Mouse (Mus musculus) hindbrain, embryonic 15.5 days (tissue): ENCODE data around the gene Vmn2r83. TPM values are rescaled to one million over a fixed set of nuclear protein-coding genes. Genes with fewer than 3 reads are reported as not detected.

Experiments used
- ATAC-seq: fragments of 200-750 bp; cut with Nextera tagmentation; 2 replicates; pipeline ENCODE4 v1.8.0; 2017; ENCODE audit warnings: low read depth, moderate number of reproducible peaks, moderate TSS enrichment; ENCODE audit not compliant: low FRiP score
- H3K27ac ChIP-seq: fragments of 300-500 bp; sonication (generic); replicated peaks from 2 replicates; pipeline ENCODE4 v1.5.1; 2015; ENCODE audit warnings: mild to moderate bottlenecking, inconsistent platforms
- H3K27me3 ChIP-seq: fragments of 300-500 bp; sonication (generic); 2 replicates; pipeline ENCODE4 v1.6.1; 2015; ENCODE audit warnings: control low read depth, inconsistent platforms
- H3K36me3 ChIP-seq: fragments of 300-500 bp; sonication (generic); 2 replicates; pipeline ENCODE4 v1.6.1; 2015; ENCODE audit warnings: control low read depth, inconsistent platforms
- H3K4me1 ChIP-seq: fragments of 300-500 bp; sonication (generic); replicated peaks from 2 replicates; pipeline ENCODE4 v1.6.1; 2015; ENCODE audit warnings: control low read depth, inconsistent platforms
- H3K4me2 ChIP-seq: fragments of 300-500 bp; sonication (generic); 2 replicates; pipeline ENCODE4 v1.6.1; 2015; ENCODE audit warnings: moderate library complexity, mild to moderate bottlenecking, inconsistent platforms
- H3K4me3 ChIP-seq: fragments of 300-500 bp; sonication (generic); 2 replicates; pipeline ENCODE4 v1.5.1; 2015; ENCODE audit warnings: mild to moderate bottlenecking, inconsistent platforms
- H3K9ac ChIP-seq: fragments of 300-500 bp; sonication (generic); 2 replicates; pipeline ENCODE4 v1.6.1; 2015; ENCODE audit warnings: inconsistent platforms
- H3K9me3 ChIP-seq: fragments of 300-500 bp; sonication (generic); 2 replicates; pipeline ENCODE4 v1.6.1; 2016; ENCODE audit warnings: control low read depth, inconsistent platforms
- WGBS: fragments of 180-500 bp; shearing (Covaris S2); methylation state at CpG from one replicate; pipeline ENCODE4 v1.1.7; 2015; 5-methylcytosine and 5-hydroxymethylcytosine counted together
- microRNA-seq: library from miRNA; unstranded; fragments of <30 nt; microRNA quantifications from one replicate; pipeline ENCODE4, GENCODE M21; 2016
- polyA plus RNA-seq: library from polyadenylated mRNA; unstranded; fragments of >200 nt; fragmentation: Nextera tagmentation; extraction: Ambion mirVana; gene quantifications from 2 replicates; pipeline ENCODE4 v1.2.1, GENCODE M21; 2015

The Vmn2r83 gene
- polyA plus RNA-seq, 1 experiment from 2014 or later: not detected

- H3K27me3 ChIP-seq: no peaks in the 10 kb centered on the region
- peaks cover 55% of the 10 kb centered on the region for H3K36me3 ChIP-seq
- WGBS: 90% methylated on average over 16 of the region's 16 CpGs
Observed at GRCm38 (mm10) chr10:79539701-79540495, 71.4 kb downstream of the Vmn2r83 start.

GRCm38 (mm10) chr10:79540746-79541145 is 72.2 kb downstream of the Vmn2r83 start:
- Histone ChIP-seq H3K4me3 (no peak overlapping the region), H3K36me3 (peaks cover 63% of the 10 kb centered on the region), H3K27me3 (no peaks in the 10 kb centered on the region), H3K9ac (no peak overlapping the region), H3K4me1 (no peaks in the 10 kb centered on the region), H3K4me2 (no peak overlapping the region), H3K27ac (no peak overlapping the region), H3K9me3 (no peaks in the 10 kb centered on the region)
- 96% methylated on average over 11 of the region's 11 CpGs for WGBS
- no peak for ATAC-seq

More at GRCm38 (mm10) chr10:79539701-79540495, 71.4 kb downstream of the Vmn2r83 start:
- ATAC-seq: no peak
- no peak overlapping the region for H3K4me3 ChIP-seq
- no peak overlapping the region for H3K9ac ChIP-seq
- H3K27ac ChIP-seq: no peak overlapping the region
- H3K4me1 ChIP-seq: no peaks in the 10 kb centered on the region
- H3K9me3 ChIP-seq: no peaks in the 10 kb centered on the region
- no peak overlapping the region for H3K4me2 ChIP-seq

- Histone ChIP-seq H3K27ac (no peak overlapping the region), H3K36me3 (peaks cover 70% of the 10 kb centered on the region), H3K27me3 (no peaks in the 10 kb centered on the region), H3K4me2 (no peak overlapping the region), H3K9ac (no peak overlapping the region), H3K4me1 (no peaks in the 10 kb centered on the region), H3K4me3 (no peak overlapping the region), H3K9me3 (no peaks in the 10 kb centered on the region)
- ATAC-seq: no peak
- WGBS: 71% methylated on average over 15 of the region's 15 CpGs
Observed at GRCm38 (mm10) chr10:79541522-79541921, 73.0 kb downstream of the Vmn2r83 start.

- H3K36me3 ChIP-seq: peaks cover 77% of the 10 kb centered on the region
- 95% methylated on average over 11 of the region's 11 CpGs for WGBS
Observed at GRCm38 (mm10) chr10:79542171-79542570, 73.6 kb downstream of the Vmn2r83 start.

More at GRCm38 (mm10) chr10:79542171-79542570, 73.6 kb downstream of the Vmn2r83 start:
- H3K4me3 ChIP-seq: no peak overlapping the region
- H3K9ac ChIP-seq: no peak overlapping the region
- ATAC-seq: no peak
- H3K27ac ChIP-seq: no peak overlapping the region
- H3K27me3 ChIP-seq: no peaks in the 10 kb centered on the region
- no peaks in the 10 kb centered on the region for H3K9me3 ChIP-seq
- H3K4me2 ChIP-seq: no peak overlapping the region
- no peaks in the 10 kb centered on the region for H3K4me1 ChIP-seq

Small RNAs within 50 kb of the gene (microRNA-seq; reads per million reads assigned to microRNA genes)
- gene Mir6909: not detected

Other genes with a start within 250 kb of the Vmn2r83 start
- not detected in 2 replicates for gene Vmn2r81, start 221.0 kb upstream of the Vmn2r83 start, polyA plus RNA-seq
- not detected in 2 replicates for gene Vmn2r82, start 112.2 kb upstream of the Vmn2r83 start, polyA plus RNA-seq
- 17.7 and 21.9 TPM in 2 replicates for gene Plpp2, start 65.1 kb downstream of the Vmn2r83 start, polyA plus RNA-seq
- 64.8 and 75.6 TPM in 2 replicates for gene Mier2, start 86.5 kb downstream of the Vmn2r83 start, polyA plus RNA-seq
- not detected in 2 replicates for gene Theg, start 118.6 kb downstream of the Vmn2r83 start, polyA plus RNA-seq
- 0.54 and 0.60 TPM in 2 replicates for gene C2cd4c, start 145.3 kb downstream of the Vmn2r83 start, polyA plus RNA-seq
- 28.1 and 28.5 TPM in 2 replicates for gene Shc2, start 169.2 kb downstream of the Vmn2r83 start, polyA plus RNA-seq
- 0.13 and 0.43 TPM in 2 replicates for gene Odf3l2, start 177.0 kb downstream of the Vmn2r83 start, polyA plus RNA-seq
- 0.87 and 1.2 TPM in 2 replicates for gene Madcam1, start 195.8 kb downstream of the Vmn2r83 start, polyA plus RNA-seq
- 102 and 107 TPM in 2 replicates for gene Tpgs1, start 200.6 kb downstream of the Vmn2r83 start, polyA plus RNA-seq
- gene Cdc34, start 213.5 kb downstream of the Vmn2r83 start, polyA plus RNA-seq: 82.4 and 91.7 TPM in 2 replicates
- gene Gzmm, start 220.3 kb downstream of the Vmn2r83 start, polyA plus RNA-seq: 1.3 and 1.4 TPM in 2 replicates
- gene Bsg, start 235.8 kb downstream of the Vmn2r83 start, polyA plus RNA-seq: 985 and 993 TPM in 2 replicates
- gene Hcn2, start 247.9 kb downstream of the Vmn2r83 start, polyA plus RNA-seq: 2.6 and 2.8 TPM in 2 replicates